Mouse (Mus musculus) left cerebral cortex, adult 9 months (tissue): ENCODE measurements around the gene Myh7b.
A peak's percentile ranks its signal among the peaks of the same experiment; 100 is the strongest.
"Not testable (repeated sequence)": the region's sequence is repeated elsewhere in the genome, so short reads cannot be mapped to it uniquely, and the experiment has no call there.

ENCODE experiments used
- DNase-seq, 2 experiments: peaks; one replicate each; pipeline ENCODE4 v3.0.0; 2022; ENCODE audit warnings: low spot score in 2 of 2

Myh7b gene

GRCm38 (mm10) chr2:155604560-155605235 lies 6.3 kb upstream of the Myh7b start:
- DNase-seq = no peak

GRCm38 (mm10) chr2:155605236-155605589 lies 5.8 kb upstream of the Myh7b start:
- not testable (repeated sequence) for DNase-seq

GRCm38 (mm10) chr2:155606360-155606759 lies 4.7 kb upstream of the Myh7b start:
- peak in 1 of 2 experiments; percentile 60 for DNase-seq

GRCm38 (mm10) chr2:155611834-155612550 lies 980 bp downstream of the Myh7b start:
- DNase-seq = no peak

- peak in 1 of 2 experiments; percentile 44 for DNase-seq
Observed at GRCm38 (mm10) chr2:155613326-155613755, 2.3 kb downstream of the Myh7b start.

- no peak for DNase-seq
Observed at GRCm38 (mm10) chr2:155613953-155614352, 2.9 kb downstream of the Myh7b start.

GRCm38 (mm10) chr2:155616971-155617370 lies 6.0 kb downstream of the Myh7b start:
- DNase-seq = no peak

GRCm38 (mm10) chr2:155619817-155620216 lies 8.8 kb downstream of the Myh7b start:
- DNase-seq = peak in 1 of 2 experiments; percentile 93

- DNase-seq = no peak
Observed at GRCm38 (mm10) chr2:155622606-155623005, 11.6 kb downstream of the Myh7b start.

GRCm38 (mm10) chr2:155623996-155624395 lies 13.0 kb downstream of the Myh7b start:
- no peak for DNase-seq

- DNase-seq = no peak
Observed at GRCm38 (mm10) chr2:155624730-155625129, 13.7 kb downstream of the Myh7b start.

GRCm38 (mm10) chr2:155626277-155626676 lies 15.3 kb downstream of the Myh7b start:
- DNase-seq = no peak

- peak in 1 of 2 experiments; percentile 74 for DNase-seq
Observed at GRCm38 (mm10) chr2:155627030-155627738, 16.2 kb downstream of the Myh7b start.

GRCm38 (mm10) chr2:155628112-155628511 lies 17.1 kb downstream of the Myh7b start:
- DNase-seq = no peak

GRCm38 (mm10) chr2:155628519-155628918 lies 17.5 kb downstream of the Myh7b start:
- DNase-seq = no peak

GRCm38 (mm10) chr2:155629231-155629661 lies 18.2 kb downstream of the Myh7b start:
- peak in 1 of 2 experiments; percentile 79 for DNase-seq

- DNase-seq = no peak
Observed at GRCm38 (mm10) chr2:155630153-155630552, 19.1 kb downstream of the Myh7b start.

GRCm38 (mm10) chr2:155630590-155631416 lies 19.8 kb downstream of the Myh7b start:
- DNase-seq = no peak

GRCm38 (mm10) chr2:155632138-155632936 lies 21.3 kb downstream of the Myh7b start:
- no peak for DNase-seq

- no peak for DNase-seq
Observed at GRCm38 (mm10) chr2:155633121-155633520, 22.1 kb downstream of the Myh7b start.

- no peak for DNase-seq
Observed at GRCm38 (mm10) chr2:155633731-155634130, 22.7 kb downstream of the Myh7b start.
